Mouse (Mus musculus): ENCODE data around the gene Spg7. TPM values are rescaled to one million over a fixed set of nuclear protein-coding genes. Genes with fewer than 3 reads are reported as not detected.
"Not testable (repeated sequence)": the region's sequence is repeated elsewhere in the genome, so short reads cannot be mapped to it uniquely, and the experiment has no call there.

The Spg7 gene
- total RNA-seq (2017), result 50.3 and 51.8 TPM in 2 replicates

GRCm38 (mm10) chr8:123062721-123063120 is at the start of gene Spg7:
Spg7 (plus strand) TSS chr8:123062942.
- no peak for ATAC-seq (replicated peaks; ENCODE audit: low read depth, poor library complexity, severe bottlenecking)

DNA sequence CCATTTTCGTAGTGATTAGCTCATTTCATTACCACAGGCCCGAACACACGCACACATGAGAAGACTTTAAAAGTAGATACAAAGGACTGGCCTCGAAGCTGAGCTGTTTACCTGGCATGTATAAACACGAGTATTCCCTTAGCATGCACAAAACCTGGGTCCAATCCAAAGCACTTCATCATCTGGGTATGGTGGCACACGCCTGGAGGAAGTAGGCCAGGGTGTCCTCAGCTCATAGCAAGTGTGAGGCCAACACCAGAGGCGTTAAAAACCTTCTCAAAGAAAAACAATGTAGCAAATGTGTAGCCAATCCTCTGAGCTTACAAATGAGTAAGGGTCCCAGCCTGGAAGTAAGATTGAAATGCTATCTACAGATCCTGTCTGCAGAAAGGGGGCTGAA is 48.3 kb upstream of the Spg7 start:
- ATAC-seq (replicated peaks; ENCODE audit: low read depth, poor library complexity, severe bottlenecking), result no peak

DNA sequence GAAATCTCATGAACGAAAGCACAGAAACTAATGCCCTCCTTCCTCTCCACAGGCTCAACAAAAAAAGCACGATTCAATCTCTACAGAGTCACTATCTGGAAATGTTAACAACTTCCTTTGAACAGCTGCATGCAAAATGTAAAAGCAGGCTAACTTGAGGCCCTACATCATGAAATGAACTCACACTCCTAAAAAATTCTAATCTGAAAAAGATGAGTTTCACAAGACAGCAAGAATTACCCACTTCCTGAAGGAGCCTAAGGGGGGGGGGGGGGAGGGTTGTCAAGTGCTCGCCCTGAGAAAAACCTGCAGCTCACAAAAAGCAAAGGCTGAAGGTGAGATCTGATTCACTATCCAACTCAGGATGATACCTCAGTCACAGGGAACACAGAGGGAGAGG is 47.7 kb upstream of the Spg7 start:
- peak; percentile 36 for ATAC-seq (replicated peaks; ENCODE audit: low read depth, poor library complexity, severe bottlenecking)

DNA sequence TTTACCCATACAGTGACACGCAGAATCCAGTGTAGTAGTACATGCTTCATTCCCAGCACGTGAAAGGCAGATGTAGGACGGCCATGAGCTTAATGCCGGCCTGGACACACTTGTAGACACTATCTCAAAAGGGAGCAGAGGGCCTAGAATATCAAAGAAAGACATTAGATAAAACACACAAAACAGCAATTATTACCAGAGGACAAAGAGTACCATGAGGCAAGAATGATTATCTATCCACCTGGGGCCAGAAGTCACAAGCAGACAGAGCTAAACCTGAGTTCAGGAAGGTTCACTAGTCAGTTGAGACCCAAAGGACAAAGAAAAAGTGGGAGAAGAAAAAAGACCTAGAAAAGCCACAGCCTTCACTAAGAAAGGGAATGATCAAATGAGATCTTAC is 45.6 kb upstream of the Spg7 start:
- ATAC-seq (replicated peaks; ENCODE audit: low read depth, poor library complexity, severe bottlenecking), result no peak

GRCm38 (mm10) chr8:123018484-123019164 is 44.1 kb upstream of the Spg7 start:
- ATAC-seq (replicated peaks; ENCODE audit: low read depth, poor library complexity, severe bottlenecking), result peak; percentile 48

DNA sequence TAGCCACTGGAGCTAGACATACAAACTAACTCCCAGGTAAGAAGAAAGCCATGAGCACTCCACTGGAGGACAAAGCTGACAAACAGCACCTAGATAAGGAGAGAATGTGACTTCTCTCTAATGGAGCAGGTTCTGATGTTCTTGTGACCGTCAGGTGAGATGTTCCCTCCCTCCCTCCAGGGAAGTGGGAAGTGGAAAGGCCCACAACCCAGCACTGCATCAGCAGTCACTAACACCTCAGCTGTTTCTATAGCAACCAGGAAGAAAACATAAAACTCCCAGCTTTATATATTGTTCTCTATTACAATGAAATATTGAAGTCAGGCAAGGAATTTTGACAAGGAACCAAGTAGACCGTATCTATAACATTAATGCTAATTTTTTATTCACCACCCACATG is 42.7 kb upstream of the Spg7 start:
- ATAC-seq (replicated peaks; ENCODE audit: low read depth, poor library complexity, severe bottlenecking), result no peak

DNA sequence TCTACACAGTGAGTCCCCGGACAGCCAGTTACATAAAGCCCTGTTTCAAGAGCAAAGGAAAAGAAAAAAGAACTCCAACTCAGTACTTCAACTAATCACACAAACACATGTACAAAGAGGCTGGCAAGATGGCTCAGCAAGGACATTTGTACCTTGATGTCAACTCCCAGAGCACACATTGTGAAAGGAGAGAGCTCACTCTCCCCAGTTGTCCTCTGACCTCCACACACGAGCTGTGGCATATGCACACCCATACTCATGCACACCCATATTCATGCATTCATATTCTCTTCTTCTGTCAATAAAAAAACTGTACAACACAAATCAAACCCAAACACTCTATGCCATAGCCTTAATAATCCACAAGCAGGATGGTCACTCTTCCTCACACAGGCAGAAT is 41.9 kb upstream of the Spg7 start:
- no peak for ATAC-seq (replicated peaks; ENCODE audit: low read depth, poor library complexity, severe bottlenecking)

DNA sequence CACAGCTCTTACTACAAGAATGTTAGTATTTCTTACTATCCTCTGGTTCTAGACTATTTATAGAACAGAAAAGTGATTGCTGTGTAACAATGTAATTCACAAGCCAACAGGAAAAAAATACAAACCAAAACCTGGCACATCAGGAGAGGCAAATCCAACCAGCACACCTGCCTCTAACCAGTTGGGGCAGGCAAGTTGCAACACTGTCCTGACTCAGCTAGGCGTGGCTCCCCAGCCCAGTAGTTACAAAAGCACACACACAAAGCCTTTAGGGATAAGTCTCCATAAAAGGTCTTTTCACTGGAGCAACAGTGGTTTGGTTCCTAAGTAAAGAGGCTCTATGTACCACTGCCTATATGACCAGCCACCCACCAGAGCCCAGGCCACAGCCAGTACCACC is 41.5 kb upstream of the Spg7 start:
- ATAC-seq (replicated peaks; ENCODE audit: low read depth, poor library complexity, severe bottlenecking), result no peak

DNA sequence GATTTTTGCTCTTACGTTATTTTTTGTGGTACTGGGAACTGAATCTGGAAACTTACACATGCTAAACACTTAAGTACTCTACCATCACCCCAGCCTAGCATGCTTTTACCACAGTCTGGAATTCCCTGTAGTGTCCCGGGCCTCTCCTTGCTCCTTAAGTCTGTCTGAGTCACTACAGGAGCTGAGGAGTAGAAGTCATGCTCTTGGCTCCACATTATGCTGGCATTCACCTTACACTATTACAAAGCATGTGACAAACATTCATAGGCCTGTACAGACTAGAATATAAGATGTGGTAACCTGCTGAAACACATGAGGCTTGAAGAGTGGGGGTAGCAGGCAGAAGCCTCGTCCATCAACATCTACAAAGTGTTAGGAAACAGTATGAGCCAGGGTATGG is 40.0 kb upstream of the Spg7 start:
- no peak for ATAC-seq (replicated peaks; ENCODE audit: low read depth, poor library complexity, severe bottlenecking)

DNA sequence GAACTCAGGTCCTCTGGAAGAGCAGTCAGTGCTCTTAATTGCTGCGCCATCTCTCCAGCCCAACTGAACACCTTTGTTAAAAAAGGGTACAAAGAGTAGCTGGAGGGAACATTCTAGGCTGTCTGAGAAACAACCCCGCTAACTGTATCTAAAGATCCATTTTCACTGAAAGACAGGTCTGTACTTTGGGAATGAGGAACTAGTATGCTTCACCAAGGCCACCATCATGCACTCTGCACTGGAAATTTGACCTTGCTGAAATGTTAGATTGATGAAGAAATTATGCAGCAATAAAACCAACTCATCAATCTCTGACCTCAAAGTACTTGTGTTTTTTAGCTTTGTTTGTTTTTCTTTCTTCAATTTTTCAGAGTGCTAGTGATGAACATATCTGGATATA is 38.5 kb upstream of the Spg7 start:
- 0 out of 2 replicates have a peak, but pooled peaks have one; percentile 12 for ATAC-seq (replicated peaks; ENCODE audit: low read depth, poor library complexity, severe bottlenecking)

DNA sequence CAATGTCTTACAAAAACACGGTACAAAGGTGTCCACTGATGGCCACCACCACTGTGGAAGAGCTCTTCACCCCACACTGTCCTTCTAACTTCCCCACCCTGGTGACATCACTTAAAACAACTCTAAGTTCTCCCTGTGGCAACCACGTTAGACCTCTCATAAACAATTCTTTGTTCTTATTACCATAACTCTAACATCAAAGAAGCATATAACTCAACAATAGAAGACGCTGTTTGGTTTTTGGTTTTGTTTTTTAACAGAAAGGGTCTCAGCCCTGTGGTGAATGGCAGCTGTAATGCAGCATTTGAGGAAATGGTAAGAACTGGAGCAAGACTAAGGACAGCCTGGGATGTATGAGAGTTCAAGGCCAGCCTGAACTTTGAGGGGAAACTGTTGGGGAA is 36.8 kb upstream of the Spg7 start:
- no peak for ATAC-seq (replicated peaks; ENCODE audit: low read depth, poor library complexity, severe bottlenecking)

- no peak for ATAC-seq (replicated peaks; ENCODE audit: low read depth, poor library complexity, severe bottlenecking)
Measured at GRCm38 (mm10) chr8:123027786-123028185, 35.0 kb upstream of the Spg7 start.

DNA sequence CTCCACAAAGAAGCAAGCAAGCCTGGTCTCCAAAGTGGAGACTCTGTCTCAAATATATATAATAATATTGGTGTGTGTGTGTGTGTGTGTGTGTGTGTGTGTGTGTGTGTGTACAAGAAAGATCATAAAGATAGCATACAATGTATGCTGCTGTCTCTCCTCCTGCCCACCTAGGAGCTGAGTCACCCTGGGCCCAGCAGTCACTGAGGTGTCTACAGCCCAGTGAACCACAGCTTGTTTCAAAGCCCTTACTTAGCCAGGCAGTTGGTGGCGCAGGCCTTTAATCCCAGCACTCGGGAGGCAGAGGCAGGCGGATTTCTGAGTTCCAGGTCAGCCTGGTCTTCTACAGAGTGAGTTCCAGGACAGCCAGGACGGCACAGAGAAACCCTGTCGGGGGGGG is 32.7 kb upstream of the Spg7 start:
- ATAC-seq (replicated peaks; ENCODE audit: low read depth, poor library complexity, severe bottlenecking), result not testable (repeated sequence)

GRCm38 (mm10) chr8:123031321-123031978 is 31.3 kb upstream of the Spg7 start:
- no peak for ATAC-seq (replicated peaks; ENCODE audit: low read depth, poor library complexity, severe bottlenecking)

GRCm38 (mm10) chr8:123032730-123033129 is 30.0 kb upstream of the Spg7 start:
- ATAC-seq (replicated peaks; ENCODE audit: low read depth, poor library complexity, severe bottlenecking), result peak; percentile 75

GRCm38 (mm10) chr8:123033431-123033830 is 29.3 kb upstream of the Spg7 start:
- no peak for ATAC-seq (replicated peaks; ENCODE audit: low read depth, poor library complexity, severe bottlenecking)

- ATAC-seq (replicated peaks; ENCODE audit: low read depth, poor library complexity, severe bottlenecking), result peak; percentile 58
Measured at GRCm38 (mm10) chr8:123034171-123034570, 28.6 kb upstream of the Spg7 start.

DNA sequence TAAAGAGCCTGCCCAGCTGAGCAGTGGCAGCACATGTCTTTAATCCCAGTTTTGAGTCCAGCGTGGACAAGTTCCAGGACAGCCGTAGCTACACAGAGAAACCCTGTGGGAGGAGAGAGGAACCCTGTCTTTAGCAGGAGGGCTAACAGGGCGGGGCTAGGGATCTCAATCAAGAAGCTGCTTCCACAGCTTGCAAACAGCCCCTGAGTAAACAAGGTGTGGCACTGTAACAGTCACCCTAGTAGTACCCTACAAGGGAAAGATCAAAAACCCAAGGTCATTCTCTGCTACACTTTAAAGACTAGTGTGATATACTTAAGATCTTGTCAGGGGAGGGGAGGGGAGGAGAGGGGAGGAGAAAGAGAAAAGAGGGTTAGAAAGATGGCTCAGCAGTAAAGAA is 25.8 kb upstream of the Spg7 start:
- peak; percentile 14; the same call in 1 of the 2 replicates for ATAC-seq (replicated peaks; ENCODE audit: low read depth, poor library complexity, severe bottlenecking)

DNA sequence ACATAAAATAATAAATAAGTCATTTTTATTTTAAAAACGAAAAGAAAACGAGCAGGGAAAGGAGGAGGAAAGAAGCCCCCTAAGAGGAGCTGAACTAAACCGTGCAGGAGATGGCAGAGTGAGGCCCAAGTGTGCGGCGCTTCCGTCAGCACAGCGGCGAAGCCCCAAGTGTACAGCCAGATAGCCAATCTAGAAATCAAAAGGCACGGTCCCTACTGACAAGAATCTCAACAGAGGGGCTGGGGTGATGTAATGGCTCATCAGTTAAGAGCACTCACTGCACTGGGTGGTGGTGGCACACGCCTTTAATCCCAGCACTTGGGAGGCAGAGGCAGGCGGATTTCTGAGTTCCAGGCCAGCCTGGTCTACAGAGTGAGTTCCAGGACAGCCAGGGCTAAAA is 25.3 kb upstream of the Spg7 start:
- no peak for ATAC-seq (replicated peaks; ENCODE audit: low read depth, poor library complexity, severe bottlenecking)

DNA sequence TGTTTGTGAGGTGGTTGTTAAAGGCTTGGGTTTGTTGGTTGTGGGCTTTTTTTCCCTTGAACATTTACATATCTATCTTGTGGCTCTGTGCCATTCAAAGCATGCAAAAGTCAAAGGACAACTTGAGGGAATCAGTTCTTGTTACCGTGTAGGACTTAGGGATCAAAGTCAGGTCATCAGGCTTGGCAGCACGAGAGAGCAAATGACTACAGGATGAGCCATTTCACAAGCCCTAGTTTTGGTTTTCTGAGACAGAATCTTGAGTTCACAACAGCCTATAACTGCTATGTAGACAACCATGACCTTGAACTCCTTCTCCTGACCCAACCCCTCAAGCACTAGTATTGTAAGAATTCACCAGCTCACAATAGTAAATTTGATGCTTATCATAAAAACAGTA is 24.4 kb upstream of the Spg7 start:
- ATAC-seq (replicated peaks; ENCODE audit: low read depth, poor library complexity, severe bottlenecking), result no peak

- ATAC-seq (replicated peaks; ENCODE audit: low read depth, poor library complexity, severe bottlenecking), result no peak
Measured at GRCm38 (mm10) chr8:123039376-123040109, 23.2 kb upstream of the Spg7 start.

Data from common myeloid progenitor, adult 5-6 weeks (primary cell).